Mouse (Mus musculus) megakaryocyte, embryonic 14.5 days (primary cell): Measurements from ENCODE around the gene Edar.

ENCODE experiments used
- FLI1 ChIP-seq: IDR thresholded peaks from 2 replicates; pipeline ENCODE4 v1.6.1; 2012; ENCODE audit warnings: low read length, inconsistent platforms, mixed read lengths
- GATA1 ChIP-seq: IDR thresholded peaks from 3 replicates; pipeline ENCODE4 v1.6.1; 2012; ENCODE audit warnings: mixed read lengths, low read length, inconsistent platforms, borderline replicate concordance

DNA sequence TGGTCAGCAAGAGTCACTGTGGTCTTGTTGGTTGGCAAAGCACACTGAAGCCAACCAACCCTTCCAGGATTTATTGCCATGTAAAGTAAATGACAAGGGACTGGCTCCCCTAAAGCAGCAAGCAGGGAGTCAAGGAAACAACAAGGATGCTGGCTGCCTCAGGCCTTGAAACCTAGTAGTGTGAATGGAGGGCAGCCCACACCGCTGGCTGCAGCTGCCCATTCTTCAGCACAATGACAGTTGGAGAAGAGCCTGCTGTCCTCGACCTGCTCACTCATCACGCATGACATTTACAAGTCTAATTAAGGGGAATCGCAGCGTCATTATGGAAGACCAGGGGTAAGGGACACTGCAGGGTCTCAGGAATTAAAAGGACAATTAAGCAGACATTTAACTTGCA lies 74.5 kb downstream of the Edar start:
- TF ChIP-seq GATA1 (no peak), FLI1 (no peak)
